Mouse (Mus musculus) neural tube, embryonic 14.5 days (tissue): Measurements from ENCODE around the gene Olfr156. TPM values are rescaled to one million over a fixed set of nuclear protein-coding genes. Genes with fewer than 3 reads are reported as not detected.

Source experiments
- ATAC-seq: fragments of 200-750 bp; cut with Nextera tagmentation; 2 replicates; pipeline ENCODE4 v1.8.0; 2017; ENCODE audit warnings: low read depth, mild to moderate bottlenecking, moderate TSS enrichment, moderate library complexity
- H3K27ac ChIP-seq: fragments of 300-500 bp; sonication (generic); 2 replicates; pipeline ENCODE4 v1.5.1; 2014; ENCODE audit warnings: low read depth, mild to moderate bottlenecking, control low read depth, low read length, moderate library complexity, mixed read lengths
- H3K27me3 ChIP-seq: fragments of 300-500 bp; sonication (generic); 2 replicates; pipeline ENCODE4 v1.6.1; 2014; ENCODE audit warnings: low read length; ENCODE audit not compliant: control insufficient read depth, insufficient read depth
- H3K36me3 ChIP-seq: fragments of 300-500 bp; sonication (generic); 2 replicates; pipeline ENCODE4 v1.6.1; 2014; ENCODE audit warnings: low read length, mixed read lengths; ENCODE audit not compliant: control insufficient read depth, insufficient read depth
- H3K4me1 ChIP-seq: fragments of 300-500 bp; sonication (generic); 2 replicates; pipeline ENCODE4 v1.6.1; 2014; ENCODE audit warnings: low read length; ENCODE audit not compliant: control insufficient read depth, insufficient read depth
- H3K4me2 ChIP-seq: fragments of 300-500 bp; sonication (generic); 2 replicates; pipeline ENCODE4 v1.6.1; 2014; ENCODE audit warnings: mild to moderate bottlenecking, low read depth, low read length, control low read depth
- H3K4me3 ChIP-seq: fragments of 300-500 bp; sonication (generic); 2 replicates; pipeline ENCODE4 v1.5.1; 2014; ENCODE audit warnings: low read depth, low read length, control low read depth, mixed read lengths
- H3K9ac ChIP-seq: fragments of 300-500 bp; sonication (generic); replicated peaks from 2 replicates; pipeline ENCODE4 v1.6.1; 2014; ENCODE audit warnings: low read depth, mild to moderate bottlenecking, control low read depth, low read length, mixed read lengths
- H3K9me3 ChIP-seq: fragments of 300-500 bp; sonication (generic); 2 replicates; pipeline ENCODE4 v1.6.1; 2016; ENCODE audit warnings: low read length; ENCODE audit not compliant: control insufficient read depth
- WGBS: fragments of 180-500 bp; shearing (Covaris S2); extraction: QIAGEN DNeasy Blood & Tissue Kit; methylation state at CpG from one replicate; pipeline ENCODE4 v1.1.7; 2014; 5-methylcytosine and 5-hydroxymethylcytosine counted together
- polyA plus RNA-seq: library from polyadenylated mRNA; unstranded; fragments of >200 nt; fragmentation: Nextera tagmentation; extraction: Ambion mirVana; gene quantifications from 2 replicates; pipeline ENCODE4 v1.2.1, GENCODE M21; 2014

Gene Olfr156
- polyA plus RNA-seq, result not detected in 2 replicates

DNA sequence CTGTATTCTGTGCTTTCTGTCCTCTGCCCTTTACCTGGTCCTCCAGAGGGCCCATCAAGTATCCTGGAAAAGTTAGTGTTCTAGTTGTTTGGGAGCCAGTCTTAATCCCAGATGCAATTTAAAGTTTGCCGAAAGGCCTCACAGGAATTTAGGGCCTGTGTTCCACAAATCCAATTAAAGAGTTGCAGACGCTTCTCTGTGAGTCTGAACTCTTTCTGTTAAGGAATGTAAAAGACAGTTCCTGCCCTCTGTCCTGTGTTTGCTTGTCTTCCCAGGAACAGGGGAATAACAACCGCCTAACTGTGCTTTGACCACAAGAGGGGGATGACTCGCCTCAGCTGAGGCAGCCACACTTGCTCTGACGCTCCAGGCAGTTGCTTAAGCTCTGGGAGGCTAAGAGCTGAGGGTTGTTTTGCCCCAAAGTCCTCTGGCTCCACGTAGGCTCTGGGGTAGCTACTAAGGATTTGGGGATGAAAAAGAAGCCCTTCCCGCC lies at the start of gene Olfr156:
Gene Olfr156, minus strand, starts transcription at position 51 of the 493 bp plus-strand sequence.
- H3K36me3 ChIP-seq, result no peaks in the 10 kb centered on the region
- WGBS, result 14% methylated on average over 7 of the region's 7 CpGs
- H3K4me3 ChIP-seq, result no peak within 1 kb of the TSS
- H3K27me3 ChIP-seq, result no peaks in the 10 kb centered on the region
- no peak within 1 kb of the TSS for H3K4me2 ChIP-seq
- no peaks in the 10 kb centered on the region for H3K4me1 ChIP-seq
- no peak within 1 kb of the TSS for H3K27ac ChIP-seq
- no peak within 1 kb of the TSS for H3K9ac ChIP-seq
- no peaks in the 10 kb centered on the region for H3K9me3 ChIP-seq
- no peak for ATAC-seq

DNA sequence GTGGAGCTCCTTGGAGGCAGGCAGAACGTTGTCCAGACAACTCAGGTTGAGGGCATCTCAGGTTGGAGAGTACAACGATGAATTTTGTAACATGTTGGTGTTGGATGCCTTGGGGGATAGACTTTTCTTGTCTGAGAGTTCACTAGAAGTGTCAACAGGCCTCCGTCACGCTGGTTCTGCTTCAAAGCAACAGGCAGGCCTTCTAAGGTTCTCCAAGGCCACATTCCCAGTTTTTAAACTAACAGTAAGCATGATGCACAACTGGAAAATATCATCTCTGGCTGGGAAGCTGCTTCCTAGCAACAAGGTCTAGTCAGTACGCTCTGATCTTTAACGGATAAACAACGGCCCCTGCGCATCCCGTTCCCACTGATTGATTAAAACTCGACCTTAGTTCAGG lies 46.1 kb upstream of the Olfr156 start:
- Histone ChIP-seq H3K4me1 (no peaks in the 10 kb centered on the region), H3K9me3 (no peaks in the 10 kb centered on the region), H3K4me2 (no peak overlapping the region), H3K9ac (no peak overlapping the region), H3K36me3 (no peaks in the 10 kb centered on the region), H3K27me3 (no peaks in the 10 kb centered on the region), H3K27ac (no peak overlapping the region), H3K4me3 (no peak overlapping the region)
- WGBS, result 90% methylated on average over 10 of the region's 10 CpGs
- ATAC-seq, result no peak

GRCm38 (mm10) chr4:43863298-43863697 lies 39.6 kb upstream of the Olfr156 start:
- Histone ChIP-seq H3K9ac (no peak overlapping the region), H3K4me1 (no peaks in the 10 kb centered on the region), H3K27me3 (no peaks in the 10 kb centered on the region), H3K36me3 (no peaks in the 10 kb centered on the region), H3K27ac (no peak overlapping the region), H3K4me3 (no peak overlapping the region), H3K4me2 (no peak overlapping the region), H3K9me3 (no peaks in the 10 kb centered on the region)
- 73% methylated on average over 4 of the region's 4 CpGs for WGBS
- no peak for ATAC-seq

- Histone ChIP-seq H3K9me3 (no peaks in the 10 kb centered on the region), H3K4me2 (no peak overlapping the region), H3K36me3 (no peaks in the 10 kb centered on the region), H3K27me3 (no peaks in the 10 kb centered on the region), H3K4me3 (no peak overlapping the region), H3K4me1 (no peaks in the 10 kb centered on the region), H3K27ac (no peak overlapping the region), H3K9ac (no peak overlapping the region)
- 16% methylated on average over 14 of the region's 14 CpGs for WGBS
- no peak for ATAC-seq
Observed at GRCm38 (mm10) chr4:43860744-43861519, 37.2 kb upstream of the Olfr156 start.

- Histone ChIP-seq H3K4me3 (no peak overlapping the region), H3K9ac (no peak overlapping the region), H3K4me1 (no peaks in the 10 kb centered on the region), H3K36me3 (no peaks in the 10 kb centered on the region), H3K27me3 (no peaks in the 10 kb centered on the region), H3K9me3 (no peaks in the 10 kb centered on the region), H3K4me2 (no peak overlapping the region), H3K27ac (no peak overlapping the region)
- WGBS, result 86% methylated on average over 10 of the region's 10 CpGs
- ATAC-seq, result no peak
Observed at GRCm38 (mm10) chr4:43859886-43860285, 36.2 kb upstream of the Olfr156 start.

- H3K4me2 ChIP-seq, result no peak overlapping the region
- no peak overlapping the region for H3K27ac ChIP-seq
- WGBS, result 77% methylated on average over 8 of the region's 8 CpGs
- H3K36me3 ChIP-seq, result no peaks in the 10 kb centered on the region
- ATAC-seq, result no peak
- H3K4me1 ChIP-seq, result no peaks in the 10 kb centered on the region
- no peak overlapping the region for H3K9ac ChIP-seq
- no peak overlapping the region for H3K4me3 ChIP-seq
- H3K27me3 ChIP-seq, result no peaks in the 10 kb centered on the region
- H3K9me3 ChIP-seq, result no peaks in the 10 kb centered on the region
Observed at GRCm38 (mm10) chr4:43854101-43854500, 30.4 kb upstream of the Olfr156 start.

DNA sequence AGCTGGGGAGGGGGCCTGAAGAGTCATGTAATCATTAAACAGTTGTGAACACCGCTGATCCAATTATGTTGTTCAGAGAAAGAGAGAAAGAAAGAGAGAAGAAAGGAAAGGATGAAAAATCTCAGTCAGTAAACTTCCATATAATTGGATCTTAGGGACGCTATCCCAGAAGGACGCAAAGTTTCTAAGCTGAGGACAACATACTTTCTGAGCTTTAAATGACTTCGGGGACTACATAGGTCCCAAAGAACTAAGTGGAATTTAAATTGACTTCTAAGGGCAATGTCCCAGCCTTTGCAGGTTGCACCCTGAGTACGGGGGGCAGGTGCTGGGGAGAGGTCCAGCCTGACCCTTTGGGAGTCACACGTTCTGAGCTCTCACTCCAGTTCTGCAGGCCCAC lies 27.6 kb upstream of the Olfr156 start, which contains the start of gene Olfr155:
Gene Olfr155, plus strand, starts transcription at position 301 of the 400 bp plus-strand sequence.
- Histone ChIP-seq H3K4me2 (no peak within 1 kb of the TSS), H3K4me1 (no peaks in the 10 kb centered on the region), H3K36me3 (no peaks in the 10 kb centered on the region), H3K27ac (no peak within 1 kb of the TSS), H3K9ac (no peak within 1 kb of the TSS), H3K27me3 (no peaks in the 10 kb centered on the region), H3K4me3 (no peak within 1 kb of the TSS), H3K9me3 (no peaks in the 10 kb centered on the region)
- no peak for ATAC-seq
- 88% methylated on average over 6 of the region's 6 CpGs for WGBS

DNA sequence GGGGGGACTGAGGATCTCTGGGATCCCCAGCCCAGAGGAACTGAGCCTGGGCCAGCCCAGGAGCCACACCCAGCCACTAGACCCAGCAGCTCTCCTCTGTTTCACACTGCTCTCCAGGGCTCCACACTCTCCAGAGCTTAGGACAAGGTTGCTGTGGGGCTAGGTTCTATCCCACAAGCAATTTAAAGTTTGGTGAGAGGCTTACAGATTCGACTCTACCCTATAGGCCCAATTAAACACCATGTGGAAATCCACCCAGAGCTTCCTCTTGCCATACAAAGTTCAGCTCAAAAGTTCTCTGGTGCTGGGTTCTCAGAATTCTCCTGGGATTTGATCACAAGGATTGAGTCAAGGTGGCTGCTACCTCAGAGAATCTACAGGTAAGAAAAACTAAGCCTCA lies 16.4 kb upstream of the Olfr156 start, which contains the start of gene Olfr157:
Gene Olfr157, minus strand, starts transcription at position 101 of the 400 bp plus-strand sequence.
- Histone ChIP-seq H3K27ac (no peak within 1 kb of the TSS), H3K4me3 (no peak within 1 kb of the TSS), H3K4me2 (no peak within 1 kb of the TSS), H3K27me3 (no peaks in the 10 kb centered on the region), H3K36me3 (no peaks in the 10 kb centered on the region), H3K4me1 (no peaks in the 10 kb centered on the region), H3K9me3 (no peaks in the 10 kb centered on the region), H3K9ac (no peak within 1 kb of the TSS)
- no peak for ATAC-seq
- WGBS, result 73% methylated on average over 1 of the region's 1 CpGs

DNA sequence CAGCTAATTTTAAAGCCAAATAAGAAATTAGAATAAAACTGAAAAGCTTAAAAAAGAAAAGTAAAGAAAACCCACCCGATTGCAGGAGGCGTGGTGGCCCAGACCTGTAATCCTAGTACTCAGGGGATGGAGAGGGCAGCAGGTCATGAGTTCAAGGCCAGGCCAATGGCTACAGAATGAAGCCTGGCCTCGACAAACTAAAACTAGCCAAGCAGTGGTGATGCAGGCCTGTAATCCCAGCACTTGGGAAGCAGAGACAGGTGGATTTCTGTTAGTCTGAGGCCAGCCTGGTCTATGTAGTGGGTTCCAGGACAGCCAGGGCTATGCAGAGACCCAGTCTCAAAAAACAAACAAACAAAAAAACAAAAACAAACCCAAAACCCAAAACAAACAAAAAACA lies 14.6 kb upstream of the Olfr156 start:
- H3K9ac ChIP-seq, result no peak overlapping the region
- 75% methylated on average over 3 of the region's 3 CpGs for WGBS

More for the DNA sequence above, 14.6 kb upstream of the Olfr156 start:
- H3K4me3 ChIP-seq, result no peak overlapping the region
- no peaks in the 10 kb centered on the region for H3K27me3 ChIP-seq
- H3K36me3 ChIP-seq, result no peaks in the 10 kb centered on the region
- no peak overlapping the region for H3K4me2 ChIP-seq
- H3K4me1 ChIP-seq, result no peaks in the 10 kb centered on the region
- H3K27ac ChIP-seq, result no peak overlapping the region
- no peaks in the 10 kb centered on the region for H3K9me3 ChIP-seq
- ATAC-seq, result no peak
